Mouse (Mus musculus) kidney, postnatal 25 days (tissue): ENCODE measurements around the gene Ggta1.

Experiments used
- DNase-seq, 2 experiments: peaks; one replicate each; pipeline ENCODE4 v3.0.0; 2021; ENCODE audit warnings: mixed read lengths in 2 of 2

Ggta1 gene

DNA sequence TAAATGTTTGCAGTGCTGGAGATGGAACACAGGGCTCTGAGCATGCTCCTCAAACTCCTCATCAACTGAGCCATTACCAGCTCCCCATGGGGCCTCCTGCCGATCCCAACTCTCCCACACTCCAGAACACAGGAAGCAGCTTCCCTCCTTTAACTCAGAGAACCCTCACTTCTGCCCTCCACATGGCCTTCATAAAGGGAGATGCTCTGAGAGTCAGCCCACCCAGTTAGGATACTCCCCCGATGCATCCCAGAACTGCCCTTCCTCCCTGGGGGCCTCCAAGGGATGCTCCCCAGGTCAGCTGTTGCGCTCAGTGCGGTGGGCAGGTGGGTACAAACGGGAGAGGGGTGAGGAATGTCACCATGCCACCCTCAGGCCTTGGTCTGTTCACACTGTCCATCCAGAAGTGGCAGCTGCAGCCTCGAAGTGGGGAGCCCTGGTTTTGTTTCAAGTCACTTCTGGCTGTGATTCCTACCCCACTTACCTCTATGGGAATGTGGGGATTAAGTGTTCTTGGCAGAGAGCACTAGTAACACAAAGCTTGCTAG, 28.4 kb downstream of the Ggta1 start:
- DNase-seq, result no peak

GRCm38 (mm10) chr2:35433428-35433827, 29.6 kb downstream of the Ggta1 start:
- DNase-seq, result peak; percentile 56 to 75

DNA sequence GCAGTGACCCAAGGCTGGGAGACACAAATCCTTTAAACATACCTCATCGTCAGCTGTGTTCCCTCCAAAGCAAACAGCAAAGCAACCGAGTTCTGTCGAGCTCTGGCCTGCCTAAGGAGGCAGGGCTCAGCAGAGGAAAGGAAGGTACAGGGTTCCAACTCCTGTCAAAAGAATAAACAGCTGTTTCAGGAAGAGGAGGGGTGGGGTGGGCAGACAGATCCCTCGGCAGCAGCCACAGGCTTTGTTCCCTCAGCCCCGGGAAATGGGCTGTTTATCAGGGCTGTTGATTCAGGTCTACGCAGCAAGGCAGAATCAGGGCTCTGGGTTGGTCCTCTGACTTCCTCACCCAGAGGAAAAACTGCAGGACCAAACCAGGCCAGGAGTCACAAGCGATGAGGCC, 30.6 kb downstream of the Ggta1 start:
- peak; percentile 50 to 73 for DNase-seq

DNA sequence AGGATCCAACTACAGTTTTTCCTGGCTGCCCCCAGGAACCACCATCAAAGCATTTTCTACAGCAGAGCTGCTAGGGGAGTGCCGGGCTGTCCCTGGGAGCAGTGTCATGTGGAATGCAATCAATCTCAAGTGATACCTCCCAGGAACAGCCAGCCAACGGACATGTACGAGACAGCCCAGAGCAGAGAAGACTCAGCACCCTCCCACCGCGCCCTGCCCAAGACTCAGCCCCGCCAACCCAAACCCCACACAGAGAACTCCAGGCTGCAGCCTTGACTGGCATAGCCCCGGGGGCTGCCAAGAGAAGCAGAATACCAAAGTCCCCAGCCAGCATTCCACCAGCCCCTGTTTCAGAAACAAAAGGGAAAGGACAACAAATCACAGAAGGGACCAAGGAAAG, 31.0 kb downstream of the Ggta1 start:
- peak; percentile 39 to 70 for DNase-seq

DNA sequence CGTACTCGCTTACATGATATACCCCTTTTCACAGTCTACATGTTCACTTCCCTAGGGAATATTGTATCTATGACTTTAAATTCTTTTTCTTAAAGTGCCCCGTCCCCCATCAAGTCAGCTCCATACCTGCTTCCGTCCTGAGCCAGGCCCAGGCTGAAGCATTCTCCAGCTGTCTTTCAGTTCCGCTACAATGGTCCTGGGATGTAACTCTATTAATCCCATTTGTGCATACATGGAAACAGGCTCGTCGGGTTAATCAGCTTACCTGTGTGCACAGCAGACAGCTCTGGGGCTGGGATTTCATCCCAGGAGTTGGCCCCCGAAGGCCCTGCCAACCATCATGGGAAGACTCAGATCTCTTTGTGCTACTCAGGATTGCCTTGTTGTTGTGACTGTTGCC, 32.2 kb downstream of the Ggta1 start:
- DNase-seq, result no peak

GRCm38 (mm10) chr2:35428615-35429300, 34.3 kb downstream of the Ggta1 start:
- DNase-seq, result no peak

GRCm38 (mm10) chr2:35427559-35427958, 35.5 kb downstream of the Ggta1 start:
- no peak for DNase-seq

- DNase-seq, result no peak
Measured at GRCm38 (mm10) chr2:35423711-35424339, 39.2 kb downstream of the Ggta1 start.

- DNase-seq, result no peak
Measured at GRCm38 (mm10) chr2:35422384-35422783, 40.6 kb downstream of the Ggta1 start.

- DNase-seq, result no peak
Measured at GRCm38 (mm10) chr2:35420681-35421080, 42.4 kb downstream of the Ggta1 start.

DNA sequence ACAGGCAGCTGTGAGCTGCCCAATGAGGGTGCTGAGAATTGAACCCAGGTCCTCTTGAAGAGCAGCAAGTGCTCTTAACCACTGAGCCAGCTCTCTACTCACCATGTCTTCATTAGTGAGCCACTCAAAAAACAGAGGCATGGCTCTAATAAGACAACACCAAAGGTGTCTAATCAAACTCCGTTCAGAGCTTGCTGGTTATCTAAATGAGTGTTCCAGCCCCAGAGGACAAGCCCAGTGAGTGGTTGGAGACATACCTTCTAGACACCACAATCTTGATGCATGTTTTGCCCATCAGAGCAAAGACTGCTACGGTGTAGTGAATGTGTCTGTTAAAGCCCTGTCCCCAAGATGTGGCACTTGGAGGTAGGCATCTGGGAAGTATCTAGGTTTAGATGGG, 43.4 kb downstream of the Ggta1 start:
- no peak for DNase-seq

- no peak for DNase-seq
Measured at GRCm38 (mm10) chr2:35419243-35419642, 43.8 kb downstream of the Ggta1 start.

DNA sequence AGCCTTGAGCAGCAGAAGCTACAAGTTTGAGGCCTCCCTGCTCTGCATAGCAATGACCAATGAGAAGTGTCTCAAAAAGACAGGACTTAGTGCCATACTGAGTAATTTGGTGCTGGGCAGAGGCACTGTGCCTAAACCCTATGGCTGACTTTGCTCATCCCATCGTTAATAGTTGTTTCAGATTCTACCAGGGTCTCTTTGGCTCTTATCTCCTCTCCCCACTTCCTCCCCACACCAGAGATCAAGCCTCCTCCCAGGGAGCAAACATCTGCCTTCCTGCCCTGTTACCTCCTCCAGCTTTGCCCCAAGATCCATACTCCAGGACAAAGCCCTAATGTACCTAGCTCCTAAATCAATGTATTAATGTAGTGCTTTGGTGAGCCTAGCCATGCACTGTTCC, 45.8 kb downstream of the Ggta1 start:
- DNase-seq, result no peak

DNA sequence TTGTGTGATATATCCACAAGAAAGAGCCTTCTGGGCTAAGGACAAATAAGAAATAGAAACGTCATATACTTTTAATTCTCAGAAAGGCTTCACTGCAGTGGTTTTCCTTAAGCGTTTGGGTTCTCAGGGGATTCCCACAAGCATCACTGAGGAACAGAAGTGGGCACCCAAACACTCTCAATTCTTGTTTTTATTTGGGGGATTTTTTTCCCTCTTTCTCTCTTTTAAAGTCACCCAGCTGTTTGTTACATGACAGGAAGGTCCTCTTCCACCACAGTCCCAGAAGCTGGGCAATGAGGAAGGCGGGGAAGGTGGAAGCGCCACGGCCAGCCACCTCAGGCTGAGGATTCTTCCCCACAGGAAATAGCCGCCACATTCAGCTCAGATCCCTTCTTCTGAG, 46.6 kb downstream of the Ggta1 start:
- DNase-seq, result no peak

DNA sequence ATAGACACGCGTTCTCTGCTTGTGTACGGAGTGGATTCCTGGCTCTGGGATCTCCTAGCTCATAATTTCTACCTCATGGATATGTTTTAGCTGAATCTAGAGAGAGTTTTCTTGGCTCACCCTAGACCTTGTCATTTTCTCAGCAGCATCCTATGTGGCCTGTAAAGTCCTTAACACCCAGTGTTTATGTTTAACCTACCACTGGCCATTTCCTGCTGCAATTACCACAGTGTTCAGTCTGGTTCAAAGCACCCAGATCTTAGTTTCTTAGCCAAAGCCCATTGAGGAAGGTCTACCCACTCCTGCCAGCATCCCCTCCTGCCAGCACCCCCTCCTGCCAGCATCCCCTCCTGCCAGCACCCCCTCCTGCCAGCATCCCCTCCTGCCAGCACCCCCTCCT, 50.2 kb downstream of the Ggta1 start:
- no peak for DNase-seq

- no peak for DNase-seq
Measured at GRCm38 (mm10) chr2:35412246-35412645, 50.8 kb downstream of the Ggta1 start.

GRCm38 (mm10) chr2:35411640-35412190, 51.3 kb downstream of the Ggta1 start:
- no peak for DNase-seq

GRCm38 (mm10) chr2:35409466-35409865, 53.6 kb downstream of the Ggta1 start:
- no peak for DNase-seq

GRCm38 (mm10) chr2:35408409-35409110, 54.5 kb downstream of the Ggta1 start:
- DNase-seq, result no peak

GRCm38 (mm10) chr2:35407878-35408277, 55.2 kb downstream of the Ggta1 start:
- no peak for DNase-seq

GRCm38 (mm10) chr2:35407266-35407665, 55.8 kb downstream of the Ggta1 start:
- DNase-seq, result no peak

- no peak for DNase-seq
Measured at GRCm38 (mm10) chr2:35406611-35407010, 56.4 kb downstream of the Ggta1 start.

GRCm38 (mm10) chr2:35402391-35402790, 60.6 kb downstream of the Ggta1 start:
- DNase-seq, result no peak

GRCm38 (mm10) chr2:35400739-35401138, 62.3 kb downstream of the Ggta1 start:
- DNase-seq, result no peak
